Mouse (Mus musculus) granulocyte monocyte progenitor cell, adult 5-6 weeks (primary cell): ENCODE results near the gene Ces1d. TPM values are rescaled to one million over a fixed set of nuclear protein-coding genes. Genes with fewer than 3 reads are reported as not detected.
A peak's percentile ranks its signal among the peaks of the same experiment; 100 is the strongest.

ENCODE experiments used
- ATAC-seq: replicated peaks from 2 replicates; pipeline ENCODE4 v1.8.0; 2016; ENCODE audit warnings: mild to moderate bottlenecking, moderate TSS enrichment, inconsistent platforms; ENCODE audit not compliant: poor library complexity, severe bottlenecking
- total RNA-seq, 2 experiments: library from RNA; stranded (forward) in 1 of 2; stranded (reverse) in 1 of 2; fragments of 200-712, 200-1000 nt in 1 of 2; fragments of >200 nt in 1 of 2; fragmentation: Nextera tagmentation in 1 of 2; gene quantifications; 2 replicates each; pipeline ENCODE4 v1.2.3; 2014 to 2017

Ces1d gene
- total RNA-seq, 2 experiments from 2014 or later: 4.0 TPM; not detected in 1

GRCm38 (mm10) chr8:93151401-93151800 lies 46.2 kb downstream of the Ces1d start:
- no peak for ATAC-seq

DNA sequence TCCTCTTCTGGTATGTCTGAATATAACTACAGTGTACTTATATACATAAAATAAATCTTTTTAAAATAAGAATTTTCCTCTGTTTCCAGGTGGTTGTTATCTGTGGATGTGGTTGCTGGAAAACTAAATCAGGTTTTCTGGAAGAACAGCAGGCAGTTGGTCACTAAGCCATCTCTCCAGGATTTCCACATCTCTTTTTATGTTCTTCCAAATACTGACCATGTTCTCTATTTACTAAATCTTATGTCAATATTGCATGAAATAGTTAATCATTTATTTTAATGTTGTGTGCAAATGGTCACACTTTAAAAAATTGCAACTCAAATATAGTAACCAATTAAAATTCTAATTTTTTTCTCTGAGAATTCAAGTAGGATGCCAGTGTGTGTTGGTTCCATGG lies 50.3 kb downstream of the Ces1d start:
- no peak for ATAC-seq

- ATAC-seq: peak; percentile 62; the same call in 1 of the 2 replicates
These were observed 56.9 kb downstream of the Ces1d start for GRCm38 (mm10) chr8:93140696-93141095.

GRCm38 (mm10) chr8:93132196-93132595 lies 65.4 kb downstream of the Ces1d start:
- no peak for ATAC-seq

- no peak for ATAC-seq
These were observed 66.2 kb downstream of the Ces1d start, which contains the start of gene Ces1c for GRCm38 (mm10) chr8:93131233-93131980. Gene Ces1c (minus strand): TSS chr8:93131283.

DNA sequence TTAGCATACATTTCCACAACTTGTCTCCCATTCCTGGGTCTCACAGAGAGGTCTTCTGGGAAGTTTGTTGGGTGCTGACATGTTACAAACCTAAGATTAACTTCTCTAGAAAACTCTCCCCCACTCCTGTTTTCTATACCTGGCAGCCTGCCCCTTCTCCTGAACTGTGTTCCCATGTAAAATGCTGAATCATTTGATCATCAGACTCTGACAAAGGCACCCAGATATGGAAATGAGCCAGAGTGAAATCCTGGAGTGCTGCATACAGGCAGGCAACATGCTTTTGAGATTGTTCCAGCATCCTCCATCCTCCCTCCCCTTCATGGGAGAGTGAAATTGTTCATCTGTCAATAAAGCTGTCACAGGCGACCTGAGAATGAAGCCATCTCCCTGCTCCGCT lies 71.2 kb downstream of the Ces1d start:
- ATAC-seq: no peak

GRCm38 (mm10) chr8:93122005-93122404 lies 75.6 kb downstream of the Ces1d start:
- no peak for ATAC-seq

Other genes with a start within 250 kb of the Ces1d start
- gene Slc6a2, start 237.8 kb downstream of the Ces1d start, total RNA-seq (2014; fragmentation: Nextera tagmentation): not detected in 2 replicates
- gene Slc6a2, start 237.8 kb downstream of the Ces1d start, total RNA-seq (2017): not detected in 2 replicates
- gene Ces1a, start 149.6 kb downstream of the Ces1d start, total RNA-seq (2014; fragmentation: Nextera tagmentation): not detected in 2 replicates
- not detected in 2 replicates for gene Ces1a, start 149.6 kb downstream of the Ces1d start, total RNA-seq (2017)
- gene Ces1b, start 117.8 kb downstream of the Ces1d start, total RNA-seq (2014; fragmentation: Nextera tagmentation): not detected in 2 replicates
- not detected in 2 replicates for gene Ces1b, start 117.8 kb downstream of the Ces1d start, total RNA-seq (2017)
- not detected in 2 replicates for gene Ces1c, start 66.6 kb downstream of the Ces1d start, total RNA-seq (2014; fragmentation: Nextera tagmentation)
- not detected in 2 replicates for gene Ces1c, start 66.6 kb downstream of the Ces1d start, total RNA-seq (2017)
- gene Ces1e, start 31.8 kb upstream of the Ces1d start, total RNA-seq (2014; fragmentation: Nextera tagmentation): not detected in 2 replicates
- gene Ces1e, start 31.8 kb upstream of the Ces1d start, total RNA-seq (2017): not detected in 2 replicates
- gene Ces1f, start 81.9 kb upstream of the Ces1d start, total RNA-seq (2014; fragmentation: Nextera tagmentation): not detected in 2 replicates
- gene Ces1f, start 81.9 kb upstream of the Ces1d start, total RNA-seq (2017): not detected in 2 replicates
- not detected in 2 replicates for gene Ces1g, start 139.5 kb upstream of the Ces1d start, total RNA-seq (2014; fragmentation: Nextera tagmentation)
- not detected in 2 replicates for gene Ces1g, start 139.5 kb upstream of the Ces1d start, total RNA-seq (2017)
- not detected in 2 replicates for gene Ces1h, start 181.9 kb upstream of the Ces1d start, total RNA-seq (2014; fragmentation: Nextera tagmentation)
- gene Ces1h, start 181.9 kb upstream of the Ces1d start, total RNA-seq (2017): not detected in 2 replicates